Mouse (Mus musculus) adrenal gland, postnatal 4 days (tissue): ENCODE results near the gene Actl10. TPM values are rescaled to one million over a fixed set of nuclear protein-coding genes. Genes with fewer than 3 reads are reported as not detected.
A peak's percentile ranks its signal among the peaks of the same experiment; 100 is the strongest.

Source experiments
- DNase-seq, 2 experiments: peaks; one replicate each; pipeline ENCODE4 v3.0.0; 2021 to 2022; ENCODE audit warnings: low spot score in 2 of 2, mixed read lengths in 2 of 2
- total RNA-seq, 2 experiments: library from RNA; stranded (reverse); gene quantifications; 2 replicates each; pipeline ENCODE4 v1.2.3; 2021

Gene Actl10
- total RNA-seq, 2 experiments from 2014 or later = 0.25 TPM; not detected in 1

DNA sequence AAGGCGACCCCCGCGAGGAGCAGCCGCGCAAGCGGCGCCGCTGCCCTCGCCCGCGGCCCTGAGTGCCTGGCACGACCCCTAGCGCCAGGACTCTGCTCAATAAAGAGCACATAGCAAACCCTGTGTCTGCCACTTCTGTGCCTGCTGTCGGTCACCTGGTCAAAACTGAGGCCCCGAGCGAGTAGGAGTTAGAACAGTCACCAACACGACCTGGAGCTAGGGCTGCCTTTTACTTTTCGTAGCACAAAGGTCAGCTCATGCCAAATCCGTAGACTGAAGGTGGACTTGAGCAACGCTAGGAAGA, 1.7 kb upstream of the Actl10 start:
- no peak for DNase-seq

DNA sequence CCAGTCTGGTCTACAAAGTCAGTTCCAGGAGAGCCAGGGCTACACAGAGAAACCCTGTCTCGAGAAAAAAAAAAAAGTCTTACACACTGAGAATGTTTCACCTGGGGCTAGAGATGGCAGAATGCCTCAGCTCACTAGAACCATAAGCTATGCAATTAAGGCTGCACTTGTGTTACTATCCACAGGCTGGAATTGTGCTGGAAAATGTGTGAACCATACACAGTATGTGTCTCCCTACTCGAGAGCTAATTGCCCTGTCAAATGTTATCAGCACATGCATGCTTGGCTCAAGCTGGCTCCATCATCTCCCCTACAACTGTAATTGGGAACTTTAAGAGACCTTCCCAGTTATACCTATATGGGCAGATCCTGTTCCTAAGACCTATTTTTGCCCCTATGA, 639 bp upstream of the Actl10 start:
- no peak for DNase-seq

DNA sequence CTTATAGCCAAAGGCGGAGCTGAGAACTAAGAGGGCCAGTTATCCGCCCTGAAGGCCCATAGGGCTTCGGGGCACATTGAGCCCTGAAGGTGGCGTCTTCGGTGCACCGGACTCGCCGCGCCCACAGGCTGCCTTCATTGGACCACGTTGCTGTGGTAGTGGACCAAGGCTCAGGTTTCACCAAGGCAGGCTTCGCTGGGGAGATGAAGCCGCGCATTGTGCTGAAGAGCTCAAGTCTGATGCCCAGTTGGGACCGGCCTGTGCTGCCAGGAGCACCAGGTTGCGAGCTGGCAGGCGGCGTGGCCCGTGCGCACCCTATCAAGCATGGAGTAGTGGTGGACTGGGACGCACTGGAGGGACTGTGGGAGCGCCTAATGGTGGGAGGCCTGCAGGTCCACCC, 351 bp downstream of the Actl10 start:
- no peak for DNase-seq

DNA sequence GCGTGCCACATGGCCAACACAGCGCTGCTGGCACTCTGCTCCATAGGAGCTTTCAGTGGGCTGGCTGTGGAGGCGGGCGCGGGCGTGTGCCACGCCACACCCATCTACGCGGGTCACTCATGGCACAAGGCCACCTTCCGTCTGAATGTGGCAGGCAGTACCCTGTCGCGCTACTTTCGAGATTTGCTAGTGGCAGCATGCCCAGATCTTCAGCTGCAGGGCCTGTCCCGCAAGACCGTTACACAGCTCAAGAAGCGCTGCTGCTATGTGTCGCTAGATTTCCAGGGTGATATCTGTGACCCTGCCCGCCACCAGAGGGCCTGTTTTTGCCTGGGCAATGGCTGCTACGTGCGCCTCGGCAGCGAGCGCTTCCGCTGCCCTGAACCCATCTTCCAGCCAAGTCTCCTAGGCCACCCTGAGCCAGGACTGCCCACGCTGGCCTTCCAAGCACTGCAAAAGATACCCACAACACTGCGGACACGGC, 890 bp downstream of the Actl10 start:
- DNase-seq = peak; percentile 26 to 51

DNA sequence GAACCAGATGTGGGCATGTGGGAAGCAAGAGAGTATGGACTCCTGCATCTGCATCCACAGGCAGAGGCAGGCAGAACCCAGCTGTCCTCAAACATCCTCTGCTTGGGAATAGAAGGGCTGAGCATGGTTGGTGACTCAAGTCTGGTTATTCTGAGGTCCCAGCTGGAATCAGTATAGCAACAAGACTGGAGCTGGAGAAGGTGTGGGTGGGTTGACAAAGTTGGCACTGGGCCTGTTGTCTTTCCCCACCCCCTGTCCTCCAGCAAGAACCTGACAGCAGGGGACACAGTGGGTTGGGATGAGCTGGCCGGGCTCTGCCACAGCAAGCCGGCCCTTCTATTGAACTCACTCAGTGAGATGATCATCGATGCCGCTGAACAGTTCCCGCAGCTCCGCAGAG, 3.7 kb downstream of the Actl10 start:
- no peak for DNase-seq

DNA sequence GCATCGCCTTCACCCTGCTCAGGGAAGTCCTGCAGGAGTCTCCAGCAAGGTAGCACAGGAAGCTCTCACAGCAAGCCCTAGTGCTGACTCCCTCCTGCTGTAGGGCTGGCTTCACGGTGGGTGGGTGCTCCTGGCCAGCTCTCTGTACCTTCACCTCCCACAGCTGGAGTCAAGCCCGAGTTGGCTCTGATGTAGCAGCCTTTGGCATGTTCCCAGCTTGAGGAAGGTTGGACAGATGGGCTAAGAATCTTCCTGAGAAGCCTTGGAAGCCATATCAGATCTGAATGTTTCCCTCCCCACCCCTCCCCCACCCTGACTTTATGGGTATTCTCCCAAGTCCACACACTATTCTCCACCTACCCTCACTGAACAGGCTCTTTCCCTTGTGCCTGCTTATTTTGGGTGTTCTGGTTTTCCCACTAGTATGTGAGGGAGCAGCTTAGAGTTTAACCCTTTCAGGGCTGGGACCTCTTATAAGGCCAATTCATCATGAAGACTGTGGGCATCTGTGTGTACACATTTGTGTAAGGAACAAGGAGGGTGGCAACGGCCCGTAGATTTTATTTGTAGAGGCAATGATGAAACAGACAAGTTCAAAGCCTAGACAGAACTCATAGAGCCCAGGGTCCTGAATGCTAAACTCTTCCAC, 5.7 kb downstream of the Actl10 start:
- DNase-seq = no peak

DNA sequence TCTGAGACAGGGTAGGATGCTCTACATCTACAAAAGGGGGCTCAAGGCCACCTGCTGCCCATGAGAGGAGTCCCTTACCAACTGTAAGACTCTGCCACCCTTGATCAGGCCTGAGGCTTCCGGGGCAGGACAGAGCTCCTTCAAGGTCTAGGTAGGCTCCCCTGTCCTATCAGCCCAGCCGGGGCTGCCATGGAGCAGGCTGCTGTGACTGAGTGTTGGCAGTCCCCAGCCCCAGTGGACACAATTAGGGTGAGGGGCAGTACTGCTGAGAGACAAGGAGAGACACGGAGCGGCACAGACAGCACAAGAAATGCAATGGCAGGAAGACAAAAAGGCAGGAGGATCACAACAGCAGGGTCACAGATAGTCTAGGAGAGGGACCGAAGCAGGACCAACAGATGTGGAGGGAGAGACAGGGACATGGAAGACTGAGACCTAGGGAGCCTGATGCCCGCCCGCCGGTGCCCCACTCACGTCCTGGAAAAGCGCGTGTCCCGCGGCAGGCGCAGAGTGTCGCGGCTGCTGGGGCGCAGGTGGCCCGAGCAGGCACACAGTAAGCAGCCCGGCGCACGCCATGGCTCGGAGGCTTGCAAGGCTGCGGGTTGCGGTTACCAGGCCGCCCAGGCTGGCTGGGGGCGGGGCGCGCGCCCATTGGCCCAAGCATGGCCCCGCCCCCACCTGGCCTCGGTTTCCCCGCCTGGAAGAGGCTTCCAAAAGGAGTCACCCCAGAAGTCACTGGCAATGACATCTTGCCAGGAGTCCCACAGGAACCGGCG, 6.9 kb downstream of the Actl10 start, which contains the start of gene Necab3:
Necab3 (minus strand) TSS at position 627 of the 776 bp plus-strand sequence.
- no peak for DNase-seq

DNA sequence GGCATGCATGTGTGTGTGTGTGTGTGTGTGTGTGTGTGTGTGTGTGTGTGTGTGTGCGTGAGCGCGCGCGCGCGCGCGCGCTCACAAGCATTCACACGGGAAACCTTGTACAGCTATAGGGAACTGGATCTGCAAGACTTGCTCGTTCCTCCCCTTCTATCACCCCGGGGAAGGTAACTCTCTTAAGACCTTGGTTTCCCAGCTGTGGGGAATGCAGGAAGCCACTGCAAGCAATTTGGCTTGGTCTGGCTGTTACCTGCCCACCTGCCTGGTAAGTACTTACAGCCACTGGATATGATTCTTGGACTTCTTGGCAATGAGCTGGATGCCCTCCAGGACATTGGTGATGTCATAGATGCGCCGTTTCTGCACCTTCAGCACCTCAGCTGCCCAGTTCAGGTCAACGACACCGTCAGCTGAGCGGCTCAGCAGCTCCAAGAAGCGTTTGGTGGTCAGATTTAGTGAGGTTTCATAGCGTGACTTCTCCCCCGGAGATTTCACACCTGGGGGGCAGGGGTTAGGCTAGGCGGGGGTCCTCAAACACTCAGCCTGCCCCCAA, 12.1 kb downstream of the Actl10 start:
- no peak for DNase-seq

DNA sequence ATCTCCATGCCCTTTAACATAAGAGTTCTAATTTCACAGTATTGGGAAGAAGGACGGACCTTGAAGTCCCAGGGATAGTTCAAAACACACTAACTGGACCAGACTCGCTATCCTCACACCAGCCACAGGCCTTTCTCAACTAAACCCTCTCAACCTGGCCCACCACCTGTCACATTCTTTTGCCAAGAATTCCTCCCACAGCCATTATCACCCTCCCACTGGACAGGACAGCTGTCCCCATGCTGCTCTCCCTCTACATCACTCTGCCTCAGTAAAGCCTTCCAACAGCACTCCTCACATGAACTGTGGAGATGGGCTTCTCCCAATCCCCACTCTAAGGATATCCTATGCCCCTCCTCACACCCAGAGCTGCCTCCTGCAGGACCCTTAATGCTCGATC, 14.0 kb downstream of the Actl10 start:
- no peak for DNase-seq

DNA sequence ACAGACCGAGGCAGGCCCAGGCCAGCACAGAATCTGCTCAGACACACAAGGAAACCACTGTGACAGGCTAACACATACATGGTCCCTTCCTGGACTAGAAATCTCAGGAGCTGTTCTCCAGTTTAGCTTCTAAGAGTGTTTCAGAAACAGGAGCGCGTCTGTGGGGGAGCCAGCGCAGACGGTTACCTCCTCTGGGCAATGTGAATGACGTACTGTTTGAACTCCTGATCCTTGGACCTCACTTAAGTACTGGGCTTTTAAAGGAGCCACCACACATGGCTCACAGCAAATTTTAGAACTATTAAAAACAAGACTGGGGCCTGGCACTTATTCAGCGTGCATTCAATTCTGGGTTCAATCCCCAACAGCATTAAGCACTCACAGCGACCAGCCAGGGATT, 15.1 kb downstream of the Actl10 start:
- DNase-seq = no peak

DNA sequence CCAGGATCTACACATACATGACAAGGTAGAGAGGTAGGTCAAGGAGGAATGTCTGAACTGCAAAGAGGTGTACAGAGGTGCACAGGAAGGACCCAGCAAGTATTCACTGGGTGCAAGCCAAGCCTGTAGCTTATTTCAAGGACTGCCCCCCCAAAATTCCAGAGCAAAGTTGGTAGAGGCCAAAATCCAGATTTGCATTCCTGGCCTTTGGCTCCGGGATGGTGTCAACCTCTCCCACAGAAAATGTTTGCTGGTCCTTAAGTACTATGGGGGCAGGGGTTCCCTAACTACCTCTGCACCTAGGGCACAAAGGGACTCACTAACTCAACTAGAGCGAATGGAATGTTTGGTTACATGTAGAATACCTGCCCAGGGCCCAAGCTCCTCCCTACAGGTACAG, 16.2 kb downstream of the Actl10 start:
- DNase-seq = no peak

DNA sequence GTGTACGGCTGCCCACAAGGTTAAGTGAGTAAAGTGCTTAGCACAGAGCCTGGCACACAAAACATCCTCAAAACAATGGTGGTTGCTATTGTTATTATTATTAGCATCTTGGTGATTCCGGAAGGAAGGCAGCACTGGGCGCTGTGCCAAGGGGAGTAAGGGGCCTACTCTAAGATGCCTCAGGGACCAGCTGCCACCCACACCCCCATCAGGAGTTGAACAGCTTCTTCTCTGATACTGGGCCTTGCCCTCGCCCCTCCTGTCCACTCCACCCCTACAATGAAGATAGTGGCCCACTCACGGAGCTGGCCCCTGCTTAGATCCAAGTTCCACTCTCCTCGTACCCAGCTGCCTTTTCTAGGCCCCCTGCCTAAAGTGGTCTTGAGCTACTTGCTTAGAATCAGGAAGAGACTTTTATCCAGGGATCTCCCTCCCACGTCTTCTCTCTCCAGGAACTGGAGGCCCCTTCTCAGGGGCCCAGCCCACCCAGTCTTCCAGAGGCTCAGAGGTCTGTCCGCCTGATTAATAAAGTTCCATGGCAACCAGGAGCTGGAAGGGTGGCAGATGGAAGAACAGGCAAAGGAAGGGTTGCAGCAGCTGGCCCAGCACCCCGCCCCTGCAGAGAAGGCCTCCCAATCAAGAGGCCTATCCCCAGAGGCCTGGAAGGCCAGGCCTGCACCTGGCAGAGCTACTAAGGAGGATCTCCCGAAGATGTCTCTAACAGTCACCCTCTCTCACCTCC, 16.9 kb downstream of the Actl10 start:
- no peak for DNase-seq

DNA sequence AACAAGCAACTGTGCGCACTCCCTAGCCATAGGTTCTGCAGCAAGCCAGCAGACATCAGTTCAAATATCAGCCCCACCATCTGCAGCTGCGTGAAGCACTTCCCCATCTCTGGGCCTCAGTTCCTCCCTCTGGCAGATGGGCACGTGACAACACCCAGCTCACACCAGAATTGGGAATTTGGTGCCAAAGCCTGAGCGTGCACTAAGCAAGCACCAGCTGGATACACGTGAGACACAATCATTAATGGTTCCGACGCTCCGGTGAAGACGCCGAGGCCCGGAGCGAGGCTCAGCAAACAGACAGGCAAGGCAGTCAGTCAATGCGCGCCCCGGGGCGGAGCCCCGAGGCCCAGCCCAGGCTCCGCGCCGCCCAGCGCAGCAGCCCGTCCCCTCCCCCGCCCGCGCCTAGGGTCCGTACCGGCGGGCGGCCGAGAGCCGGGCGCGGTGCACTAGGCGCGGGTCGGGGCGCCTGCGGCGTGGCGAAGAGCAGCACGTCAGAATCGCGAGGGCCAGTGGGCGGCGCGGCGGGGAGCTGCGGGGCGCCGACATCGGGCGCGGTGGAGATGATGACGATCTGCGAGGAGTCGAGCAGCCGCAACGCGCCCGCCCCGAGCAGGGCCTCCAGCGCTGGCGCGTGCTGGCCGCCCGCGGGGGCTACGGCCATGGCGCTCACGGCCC, 17.6 kb downstream of the Actl10 start:
- peak; percentile 37 to 51 for DNase-seq

DNA sequence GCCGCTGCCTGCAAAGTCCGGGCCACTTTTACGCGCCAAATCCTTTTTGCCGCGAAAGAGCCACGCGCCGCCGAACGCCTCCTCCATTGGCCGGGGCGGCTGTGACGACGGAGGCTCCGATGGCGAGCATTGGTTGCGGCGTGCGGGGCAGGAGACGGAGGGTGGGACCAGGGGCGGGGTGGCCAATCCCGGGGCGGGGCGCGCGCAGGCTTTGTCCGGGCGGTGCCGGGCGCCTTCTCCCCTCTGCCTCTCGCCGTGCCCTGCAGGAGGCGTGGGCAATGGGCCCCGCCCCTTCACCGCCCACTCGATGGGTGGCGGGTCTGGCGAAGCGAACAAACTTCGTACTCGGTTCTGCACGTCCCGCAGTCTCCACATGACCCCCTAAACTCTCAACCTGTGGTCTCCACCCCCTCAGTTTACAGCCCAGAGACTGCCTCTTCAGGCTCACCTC, 18.3 kb downstream of the Actl10 start, which contains the start of gene E2f1:
E2f1 (minus strand) TSS at position 57 of the 451 bp plus-strand sequence.
- peak; percentile 91 for DNase-seq

DNA sequence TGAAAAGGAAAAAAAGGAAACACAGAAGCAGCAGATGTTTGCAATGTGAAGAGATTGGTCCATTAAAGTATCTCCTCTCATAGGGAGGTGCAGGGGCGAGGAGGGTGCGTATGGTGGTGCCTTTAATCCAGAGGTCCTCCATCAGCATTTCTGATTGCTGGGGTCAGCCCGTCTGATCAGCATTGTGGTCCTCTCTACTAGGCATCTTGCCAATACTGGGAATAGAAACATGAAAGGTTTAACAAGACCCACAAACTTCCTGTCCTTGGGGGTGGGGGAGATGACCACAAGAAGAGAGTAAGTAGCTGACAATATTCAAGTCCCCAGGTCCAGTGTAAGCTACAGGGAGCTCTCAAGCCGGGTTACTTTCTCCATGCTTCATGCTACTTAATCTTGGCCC, 19.1 kb downstream of the Actl10 start:
- DNase-seq = no peak

DNA sequence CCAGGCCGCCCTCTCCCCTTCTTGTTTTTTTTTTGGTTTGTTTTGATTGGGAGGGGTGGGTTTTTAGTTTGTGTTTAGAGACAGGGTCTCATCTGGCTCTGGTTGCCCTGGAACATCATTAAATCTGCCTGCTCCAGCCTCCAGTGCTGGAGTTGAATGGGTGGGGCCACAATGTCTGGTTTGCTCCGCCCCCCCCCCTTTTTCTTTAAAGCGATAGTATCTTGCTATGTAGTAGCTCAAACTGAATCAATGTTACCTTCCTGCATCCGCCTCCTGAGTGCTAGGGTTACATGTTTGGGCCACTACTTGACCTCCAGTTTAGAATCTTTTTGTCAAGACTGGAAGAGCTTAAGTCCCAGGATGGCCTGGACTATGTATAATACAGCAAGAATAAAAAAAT, 19.7 kb downstream of the Actl10 start:
- no peak for DNase-seq

DNA sequence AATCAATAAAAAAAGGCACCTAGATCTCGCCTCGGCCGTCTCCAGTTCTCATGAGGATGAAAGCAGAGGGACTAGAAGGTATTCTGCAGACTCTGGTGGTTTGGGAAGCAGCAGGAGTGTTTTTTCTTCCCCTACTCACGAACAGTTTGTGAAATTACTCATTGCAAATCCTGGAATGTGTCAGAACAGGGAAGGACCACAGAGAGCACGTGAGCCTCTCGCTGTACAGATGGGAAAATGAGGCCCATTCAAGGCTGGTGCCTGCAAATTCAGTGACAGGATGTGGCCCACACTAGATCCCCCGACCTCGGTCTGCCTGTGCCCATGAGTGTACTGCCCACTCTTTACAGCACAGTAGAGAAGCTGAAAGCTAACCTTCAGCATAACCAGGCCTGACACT, 20.4 kb downstream of the Actl10 start:
- no peak for DNase-seq

DNA sequence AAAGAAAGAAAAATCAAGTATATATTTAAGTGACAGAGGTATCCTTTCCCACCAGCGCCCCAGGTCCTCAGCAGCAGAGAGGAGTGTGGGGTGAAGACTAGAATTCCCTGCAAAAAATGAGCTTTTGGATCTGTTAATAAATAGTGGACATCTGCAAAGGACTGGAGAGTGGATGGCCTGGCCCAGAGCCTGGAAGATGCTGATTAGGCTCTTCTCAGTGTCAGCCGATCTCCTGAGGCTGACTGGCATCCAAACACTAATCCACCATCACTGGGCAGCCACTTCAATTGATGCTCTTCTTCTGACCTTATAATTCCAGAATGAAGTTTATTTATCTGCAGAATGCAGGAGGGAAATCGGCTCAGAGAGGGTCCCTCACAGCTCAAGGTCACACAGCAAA, 21.4 kb downstream of the Actl10 start:
- DNase-seq = no peak

DNA sequence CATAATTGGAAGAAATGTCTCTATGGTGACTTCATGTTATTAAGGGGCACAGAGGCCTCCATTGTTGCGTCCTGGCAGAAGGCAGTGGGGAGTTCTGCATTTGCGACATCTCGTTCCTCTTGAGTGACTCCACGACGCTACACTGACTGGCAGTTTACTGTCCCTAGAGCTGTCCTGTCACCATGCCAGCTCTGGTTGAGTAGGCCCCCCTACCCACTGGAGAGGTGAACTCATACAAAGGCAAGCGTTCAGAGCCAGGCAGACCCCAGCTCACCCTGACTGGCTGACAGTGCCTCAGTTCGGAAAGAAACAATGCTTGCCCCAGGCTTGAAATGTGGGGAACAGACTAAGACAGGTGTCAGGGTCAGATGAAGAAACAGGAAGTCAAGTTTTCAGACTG, 22.7 kb downstream of the Actl10 start:
- DNase-seq = no peak

DNA sequence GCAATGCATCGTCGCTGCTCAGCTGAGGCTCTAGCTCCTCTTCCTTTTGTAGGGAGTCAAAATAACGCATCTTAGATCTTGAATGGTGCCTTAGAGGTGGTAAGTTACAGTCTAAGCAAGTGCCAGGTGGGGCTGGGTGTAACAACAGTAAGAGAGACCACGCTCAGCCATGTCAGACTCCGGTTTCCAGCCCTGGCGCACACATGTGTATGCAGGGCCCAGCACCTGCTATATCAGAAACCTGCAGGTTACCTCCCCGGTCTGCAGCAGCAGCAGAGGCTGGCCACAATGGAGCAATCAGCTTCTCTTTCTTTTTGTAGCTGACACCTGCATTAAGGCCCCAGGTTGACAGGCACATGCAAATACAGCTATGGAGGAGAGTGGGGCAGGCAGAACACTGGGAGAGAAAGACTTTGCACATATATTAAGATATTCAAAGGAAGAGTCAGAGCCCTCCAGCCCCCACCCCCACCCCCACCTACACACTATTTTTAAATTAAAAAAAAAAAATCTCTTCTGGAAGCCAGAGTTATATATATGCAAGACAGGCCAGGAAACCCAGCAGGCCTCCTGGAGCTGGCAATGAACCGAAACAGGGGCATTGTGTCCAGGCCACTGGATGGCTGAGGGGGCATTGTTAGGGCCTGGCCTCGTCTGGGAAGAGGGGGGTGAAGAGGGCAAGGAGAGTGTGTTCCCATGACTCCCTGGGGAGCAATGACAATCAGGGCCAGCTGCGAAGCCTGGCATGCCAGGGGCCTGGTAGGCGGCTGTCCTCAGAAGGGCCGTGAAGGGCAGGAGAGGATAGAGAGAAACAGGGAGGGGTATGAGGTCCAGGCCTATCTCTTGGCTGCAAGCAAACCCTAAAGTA, 25.5 kb downstream of the Actl10 start:
- DNase-seq = no peak
